Mouse (Mus musculus) megakaryocyte, adult 5-6 weeks (primary cell): ENCODE results near the gene Ttc12. TPM values are rescaled to one million over a fixed set of nuclear protein-coding genes. Genes with fewer than 3 reads are reported as not detected.

Experiments used
- ATAC-seq: 2 replicates; pipeline ENCODE4 v1.8.0; 2016; ENCODE audit warnings: mild to moderate bottlenecking, inconsistent platforms; ENCODE audit not compliant: poor library complexity, severe bottlenecking
- total RNA-seq, 2 experiments: library from RNA; stranded (forward) in 1 of 2; stranded (reverse) in 1 of 2; fragments of 153-499, 151-499 nt in 1 of 2; fragments of 221-1000, 200-1000 nt in 1 of 2; gene quantifications; 2 replicates each; pipeline versions ENCODE4 v1.2.3 to v1.2.4; 2015 to 2017

The Ttc12 gene
- total RNA-seq, 2 experiments from 2014 or later: 1.7 TPM

- ATAC-seq: no peak
These were observed 4.6 kb upstream of the Ttc12 start for GRCm38 (mm10) chr9:49490609-49491008.

GRCm38 (mm10) chr9:49488912-49489895 is 3.2 kb upstream of the Ttc12 start:
- peak; percentile 68 for ATAC-seq

GRCm38 (mm10) chr9:49488258-49488657 is 2.2 kb upstream of the Ttc12 start:
- no peak for ATAC-seq

- ATAC-seq: no peak
These were observed 1.6 kb upstream of the Ttc12 start for GRCm38 (mm10) chr9:49487657-49487943.

GRCm38 (mm10) chr9:49486805-49487656 is 1.0 kb upstream of the Ttc12 start:
- no peak for ATAC-seq

GRCm38 (mm10) chr9:49485250-49485891 is 654 bp downstream of the Ttc12 start:
- peak; percentile 46 for ATAC-seq

GRCm38 (mm10) chr9:49483316-49483715 is 2.7 kb downstream of the Ttc12 start:
- peak; percentile 8; the same call in 1 of the 2 replicates for ATAC-seq

GRCm38 (mm10) chr9:49472126-49472525 is 13.9 kb downstream of the Ttc12 start:
- ATAC-seq: no peak

- ATAC-seq: no peak
These were observed 15.1 kb downstream of the Ttc12 start for GRCm38 (mm10) chr9:49470946-49471345.

GRCm38 (mm10) chr9:49470006-49470405 is 16.0 kb downstream of the Ttc12 start:
- no peak for ATAC-seq

- ATAC-seq: no peak
These were observed 29.9 kb downstream of the Ttc12 start for GRCm38 (mm10) chr9:49456136-49456535.

GRCm38 (mm10) chr9:49452396-49452795 is 33.6 kb downstream of the Ttc12 start:
- ATAC-seq: no peak

GRCm38 (mm10) chr9:49450491-49450890 is 35.5 kb downstream of the Ttc12 start:
- no peak for ATAC-seq

- no peak for ATAC-seq
These were observed 43.4 kb downstream of the Ttc12 start for GRCm38 (mm10) chr9:49442621-49443020.

GRCm38 (mm10) chr9:49427478-49427877 is 58.5 kb downstream of the Ttc12 start:
- ATAC-seq: no peak

- ATAC-seq: no peak
These were observed 59.1 kb downstream of the Ttc12 start, which contains the start of gene Ankk1 for GRCm38 (mm10) chr9:49426921-49427320. Gene Ankk1 (minus strand): TSS chr9:49427021.

GRCm38 (mm10) chr9:49425585-49425984 is 60.4 kb downstream of the Ttc12 start:
- ATAC-seq: no peak

- ATAC-seq: no peak
These were observed 62.2 kb downstream of the Ttc12 start for GRCm38 (mm10) chr9:49423866-49424265.

GRCm38 (mm10) chr9:49410621-49411020 is 75.4 kb downstream of the Ttc12 start:
- no peak for ATAC-seq

GRCm38 (mm10) chr9:49407028-49407427 is 79.0 kb downstream of the Ttc12 start:
- ATAC-seq: no peak

GRCm38 (mm10) chr9:49403711-49404110 is 82.3 kb downstream of the Ttc12 start:
- ATAC-seq: no peak
